Mouse (Mus musculus): ENCODE measurements around the gene Selenop. TPM values are rescaled to one million over a fixed set of nuclear protein-coding genes. Genes with fewer than 3 reads are reported as not detected.

Selenop gene
- polyA plus RNA-seq, 1 experiment from 2014 or later, result 377 TPM

- Histone ChIP-seq H3K4me3 (replicated peaks; ENCODE audit: low read length) (no peak overlapping the region), H3K9me3 (replicated peaks; ENCODE audit: control insufficient read depth, low read length) (no peaks in the 10 kb centered on the region), H3K36me3 (ENCODE audit: control insufficient read depth, insufficient read depth, low read length) (no peaks in the 10 kb centered on the region), H3K4me1 (ENCODE audit: control insufficient read depth, insufficient read depth, low read length) (no peaks in the 10 kb centered on the region), H3K27me3 (ENCODE audit: control insufficient read depth, insufficient read depth, low read length) (no peaks in the 10 kb centered on the region), H3K9ac (ENCODE audit: low read length) (no peak overlapping the region), H3K4me2 (ENCODE audit: low read depth, low read length) (no peak overlapping the region), H3K27ac (ENCODE audit: low read length) (no peak overlapping the region)
- no peak for ATAC-seq (ENCODE audit: insufficient read depth, low FRiP score)
Observed at GRCm38 (mm10) chr15:3312937-3313336, 44.6 kb downstream of the Selenop start.

DNA sequence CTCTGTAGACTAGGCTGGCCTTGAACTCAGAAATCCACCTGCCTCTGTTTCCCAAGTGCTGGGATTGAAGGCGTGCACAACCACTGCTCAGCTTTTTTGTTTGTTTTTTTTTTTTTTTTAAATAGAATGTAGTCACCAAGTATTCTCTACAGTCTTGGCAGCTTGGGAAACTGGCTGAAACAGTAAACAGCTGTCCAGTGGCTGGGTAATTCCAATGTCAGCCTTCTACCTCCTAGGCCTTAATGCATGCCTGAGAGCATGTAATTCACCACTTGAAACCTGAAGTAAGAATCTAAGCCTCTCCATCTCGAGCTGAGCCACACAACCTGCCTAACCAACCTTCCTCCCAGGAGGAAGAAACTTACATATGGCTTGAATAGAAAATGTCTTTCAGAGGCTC is 48.3 kb downstream of the Selenop start:
- no peaks in the 10 kb centered on the region for H3K9me3 ChIP-seq (replicated peaks; ENCODE audit: control insufficient read depth, low read length)
- H3K27me3 ChIP-seq (ENCODE audit: control insufficient read depth, insufficient read depth, low read length), result no peaks in the 10 kb centered on the region
- no peak overlapping the region for H3K27ac ChIP-seq (ENCODE audit: low read length)
- H3K36me3 ChIP-seq (ENCODE audit: control insufficient read depth, insufficient read depth, low read length), result peaks cover 6% of the 10 kb centered on the region
- no peak overlapping the region for H3K4me2 ChIP-seq (ENCODE audit: low read depth, low read length)
- no peak overlapping the region for H3K9ac ChIP-seq (ENCODE audit: low read length)
- H3K4me3 ChIP-seq (replicated peaks; ENCODE audit: low read length), result no peak overlapping the region
- H3K4me1 ChIP-seq (ENCODE audit: control insufficient read depth, insufficient read depth, low read length), result no peaks in the 10 kb centered on the region
- WGBS, result 80% methylated on average over 2 of the region's 2 CpGs
- ATAC-seq (ENCODE audit: insufficient read depth, low FRiP score), result no peak

GRCm38 (mm10) chr15:3319929-3320328 is 51.6 kb downstream of the Selenop start:
- no peaks in the 10 kb centered on the region for H3K27me3 ChIP-seq (ENCODE audit: control insufficient read depth, insufficient read depth, low read length)

DNA sequence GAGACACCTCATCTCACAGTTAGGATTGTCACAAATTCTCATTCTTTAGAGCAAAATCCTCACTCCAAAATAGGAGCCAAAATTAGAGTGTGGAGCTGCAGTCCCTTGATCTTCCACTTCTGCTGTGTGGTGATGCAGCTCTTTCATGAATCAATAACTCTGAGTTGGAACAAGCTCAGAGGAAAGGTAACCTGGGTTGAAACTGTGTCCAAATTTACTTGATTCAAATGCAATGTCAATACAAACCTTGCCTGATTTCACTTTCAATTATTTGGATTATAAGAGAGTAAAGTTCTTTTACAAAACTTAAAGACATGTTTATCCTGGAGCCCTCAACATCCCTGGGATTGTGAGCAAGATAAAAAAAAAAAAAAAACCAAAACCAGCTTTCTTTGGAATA is 54.7 kb downstream of the Selenop start:
- ATAC-seq (ENCODE audit: insufficient read depth, low FRiP score), result no peak
- H3K27ac ChIP-seq (ENCODE audit: low read length), result no peak overlapping the region
- no peaks in the 10 kb centered on the region for H3K4me1 ChIP-seq (ENCODE audit: control insufficient read depth, insufficient read depth, low read length)
- H3K4me3 ChIP-seq (replicated peaks; ENCODE audit: low read length), result no peak overlapping the region
- no peaks in the 10 kb centered on the region for H3K27me3 ChIP-seq (ENCODE audit: control insufficient read depth, insufficient read depth, low read length)
- peaks cover 12% of the 10 kb centered on the region for H3K36me3 ChIP-seq (ENCODE audit: control insufficient read depth, insufficient read depth, low read length)
- no peaks in the 10 kb centered on the region for H3K9me3 ChIP-seq (replicated peaks; ENCODE audit: control insufficient read depth, low read length)
- no peak overlapping the region for H3K9ac ChIP-seq (ENCODE audit: low read length)
- no peak overlapping the region for H3K4me2 ChIP-seq (ENCODE audit: low read depth, low read length)

More at GRCm38 (mm10) chr15:3319929-3320328, 51.6 kb downstream of the Selenop start:
- H3K9me3 ChIP-seq (replicated peaks; ENCODE audit: control insufficient read depth, low read length), result no peaks in the 10 kb centered on the region
- H3K36me3 ChIP-seq (ENCODE audit: control insufficient read depth, insufficient read depth, low read length), result peaks cover 6% of the 10 kb centered on the region
- no peaks in the 10 kb centered on the region for H3K4me1 ChIP-seq (ENCODE audit: control insufficient read depth, insufficient read depth, low read length)
- no peak overlapping the region for H3K4me2 ChIP-seq (ENCODE audit: low read depth, low read length)
- no peak overlapping the region for H3K9ac ChIP-seq (ENCODE audit: low read length)
- H3K4me3 ChIP-seq (replicated peaks; ENCODE audit: low read length), result no peak overlapping the region
- no peak overlapping the region for H3K27ac ChIP-seq (ENCODE audit: low read length)
- WGBS, result 88% methylated on average over 9 of the region's 9 CpGs
- no peak for ATAC-seq (ENCODE audit: insufficient read depth, low FRiP score)

Other genes with a start within 250 kb of the Selenop start
- 0.22 and 0.28 TPM in 2 replicates for gene Ccdc152, start 35.0 kb downstream of the Selenop start, polyA plus RNA-seq (2015; fragmentation: Nextera tagmentation; extraction: Ambion mirVana)

Measured in stomach, embryonic 16.5 days (tissue).